24 mouse cellular contexts compared by ENCODE assay signal in the genomic region with DNA sequence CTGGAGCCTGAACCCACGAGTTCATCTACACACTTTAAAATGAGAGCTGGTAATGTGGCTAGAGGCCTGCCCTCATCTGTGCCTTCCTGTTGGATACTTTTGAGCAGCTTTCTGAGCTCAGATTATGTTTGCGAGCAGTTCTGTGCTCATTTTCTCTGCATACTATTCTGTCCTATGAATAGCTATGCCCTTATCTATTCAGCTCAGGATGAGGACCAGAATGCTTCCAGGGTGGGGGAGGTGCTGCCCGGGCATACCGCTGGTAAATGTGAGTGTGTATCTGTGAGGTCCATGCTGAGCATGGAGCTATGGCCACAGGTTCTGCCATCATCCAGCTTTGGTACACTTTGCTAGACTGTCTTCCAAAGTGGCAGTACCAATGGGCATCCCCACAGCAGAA. TPM values are rescaled to one million over a fixed set of nuclear protein-coding genes. Genes with fewer than 3 reads are reported as not detected.
DNase-seq lines count a peak whose midpoint lies in the region; ATAC-seq and TF ChIP-seq lines count a peak whose summit lies in the region.
"Had no signal": no experiment of that assay in that cellular context is flagged by ENCODE, and none has a peak within 500 bp of the region (broad histone marks: within the 10 kb centered on the region; RNA-seq: fewer than 3 reads in every experiment).

No protein-coding gene starts in this region.

- peak overlapping the region; percentile 11; the same call in 1 of the 2 replicates for H3K27ac ChIP-seq in heart, postnatal 0 days (ENCODE audit: low read depth)
- H3K27ac ChIP-seq in midbrain, postnatal 0 days (ENCODE audit: low read depth, low read length), result no peak overlapping the region
- H3K27ac ChIP-seq: embryonic facial prominence, embryonic 15.5 days; forebrain, embryonic 13.5 days; hindbrain, embryonic 14.5 days; kidney, embryonic 15.5 days; limb, embryonic 10.5 days had no signal

- H3K4me3 ChIP-seq in heart, postnatal 0 days (ENCODE audit: low read depth, low read length), result no peak overlapping the region
- no peak overlapping the region for H3K4me3 ChIP-seq in midbrain, postnatal 0 days (ENCODE audit: low read depth, low read length)
- H3K4me3 ChIP-seq: embryonic facial prominence, embryonic 15.5 days; forebrain, embryonic 13.5 days; kidney, embryonic 15.5 days; limb, embryonic 10.5 days had no signal

- no peak overlapping the region for H3K9ac ChIP-seq in heart, postnatal 0 days (replicated peaks; ENCODE audit: low read depth, low read length)
- H3K9ac ChIP-seq in midbrain, postnatal 0 days (replicated peaks; ENCODE audit: low read length, poor library complexity, severe bottlenecking), result no peak overlapping the region
- H3K9ac ChIP-seq: embryonic facial prominence, embryonic 15.5 days; forebrain, embryonic 13.5 days; hindbrain, embryonic 14.5 days; kidney, embryonic 15.5 days; lung, embryonic 14.5 days had no signal

- peaks cover 33% of the 10 kb centered on the region for H3K4me1 ChIP-seq in heart, postnatal 0 days (ENCODE audit: control insufficient read depth, insufficient read depth)
- no peaks in the 10 kb centered on the region for H3K4me1 ChIP-seq in midbrain, postnatal 0 days (ENCODE audit: insufficient read depth, low read length)

- DNase-seq in heart, postnatal 0 days (ENCODE audit: low spot score), result no peak
- no peak for DNase-seq in heart, postnatal 4 days
- peak; percentile 84 for DNase-seq in liver
- DNase-seq in midbrain, postnatal 0 days (ENCODE audit: low spot score), result no peak
- DNase-seq: cerebellum, adult 9-11 months; embryo, embryonic 11 days; lung, embryonic 14.5 days; lung, postnatal 4 days; midbrain, embryonic 14.5 days had no signal

- TF ChIP-seq EP300 in heart, postnatal 0 days (IDR thresholded peaks at IDR 0.05; ENCODE audit: low read depth), result no peak

- no peak for TF ChIP-seq CTCF in heart, postnatal 0 days (IDR thresholded peaks at IDR 0.05; ENCODE audit: low read depth)
- TF ChIP-seq CTCF in midbrain, postnatal 0 days (IDR thresholded peaks at IDR 0.05), result no peak

- WGBS in heart, postnatal 0 days, result 9% methylated on average over 4 of the region's 4 CpGs
- WGBS in midbrain, postnatal 0 days, result 76% methylated on average over 4 of the region's 4 CpGs

- peaks cover 68% of the 10 kb centered on the region for H3K36me3 ChIP-seq in heart, postnatal 0 days (replicated peaks; ENCODE audit: control insufficient read depth, insufficient read depth, low read length)
- 0 out of 2 replicates have a peak, but pooled peaks cover 2% of the 10 kb centered on the region for H3K36me3 ChIP-seq in midbrain, postnatal 0 days (ENCODE audit: insufficient read depth, low read length)
- H3K36me3 ChIP-seq: embryonic facial prominence, embryonic 15.5 days; limb, embryonic 10.5 days had no signal

- H3K4me2 ChIP-seq in heart, postnatal 0 days (ENCODE audit: low read depth, low read length), result peak overlapping the region; percentile 16; the same call in 1 of the 2 replicates
- H3K4me2 ChIP-seq in midbrain, postnatal 0 days (ENCODE audit: low read depth, low read length, poor library complexity, severe bottlenecking), result no peak overlapping the region
- H3K4me2 ChIP-seq: embryonic facial prominence, embryonic 15.5 days; forebrain, embryonic 13.5 days; hindbrain, embryonic 14.5 days; kidney, embryonic 15.5 days; lung, embryonic 14.5 days had no signal

- H3K9me3 ChIP-seq in heart, postnatal 0 days (replicated peaks; ENCODE audit: control insufficient read depth, low read length), result no peaks in the 10 kb centered on the region
- H3K9me3 ChIP-seq in midbrain, postnatal 0 days (ENCODE audit: low read length), result no peaks in the 10 kb centered on the region
- H3K9me3 ChIP-seq: embryonic facial prominence, embryonic 15.5 days; forebrain, embryonic 13.5 days; kidney, embryonic 15.5 days; limb, embryonic 10.5 days had no signal

- ATAC-seq in heart, postnatal 0 days (ENCODE audit: insufficient read depth, low read depth), result peak; percentile 61; the same call in 1 of the 2 replicates
- ATAC-seq in common myeloid progenitor, adult 5-6 weeks (replicated peaks; ENCODE audit: low read depth, poor library complexity, severe bottlenecking), result peak; percentile 39; the same call in 1 of the 2 replicates
- ATAC-seq in megakaryocyte progenitor cell, adult 5-6 weeks (replicated peaks; ENCODE audit: poor library complexity), result peak; percentile 73
- ATAC-seq in midbrain, postnatal 0 days (ENCODE audit: low FRiP score), result no peak
- ATAC-seq in inflammation-experienced regulatory T-cells, adult 6 months, result no peak
- ATAC-seq: forebrain, embryonic 13.5 days; intestine, embryonic 16.5 days had no signal

- no peaks in the 10 kb centered on the region for H3K27me3 ChIP-seq in heart, postnatal 0 days (ENCODE audit: control insufficient read depth, insufficient read depth, low read length)
- no peaks in the 10 kb centered on the region; the same call in 1 of the 2 replicates for H3K27me3 ChIP-seq in midbrain, postnatal 0 days (ENCODE audit: insufficient read depth, low read length)
- H3K27me3 ChIP-seq: embryonic facial prominence, embryonic 15.5 days; forebrain, embryonic 13.5 days; kidney, embryonic 15.5 days had no signal

RNA-seq across cellular contexts. Expression of a gene that starts 19.2 kb away (rescaled TPM):
- 60.1 and 79.0 TPM in 2 replicates for total RNA-seq in heart, postnatal 0 days (2014; rRNA removed; ENCODE audit: low replicate concordance)
- polyA plus RNA-seq in heart, postnatal 0 days (2015; fragmentation: Nextera tagmentation; extraction: Ambion mirVana), result 48.4 and 51.3 TPM in 2 replicates
- total RNA-seq in heart, postnatal 4 days (2021), result 10 to 100 TPM; 48.1 to 52.2 TPM
- 76.2 and 80.6 TPM in 2 replicates for total RNA-seq in common myeloid progenitor, adult 5-6 weeks (2017)
- total RNA-seq in megakaryocyte progenitor cell, adult 5-6 weeks (2015), result 71.2 and 72.0 TPM in 2 replicates
- total RNA-seq in megakaryocyte progenitor cell, adult 5-6 weeks (2017), result 131 and 167 TPM in 2 replicates
- total RNA-seq in midbrain, postnatal 0 days (2014; rRNA removed), result 21.9 and 24.9 TPM in 2 replicates
- 23.1 and 23.3 TPM in 2 replicates for polyA plus RNA-seq in midbrain, postnatal 0 days (2015; fragmentation: Nextera tagmentation; extraction: Ambion mirVana)
- polyA plus RNA-seq in inflammation-experienced regulatory T-cells, adult 6 months (2017; shearing (Covaris generic)), result 1 to 10 TPM; 1.7 to 4.9 (median 1.8) TPM

RNA-seq across cellular contexts. Expression of a gene that starts 49.9 kb away (rescaled TPM):
- not detected in 2 replicates for total RNA-seq in heart, postnatal 0 days (2014; rRNA removed; ENCODE audit: low replicate concordance)
- polyA plus RNA-seq in heart, postnatal 0 days (2015; fragmentation: Nextera tagmentation; extraction: Ambion mirVana), result not detected in 2 replicates
- not detected for total RNA-seq in heart, postnatal 4 days (2021)
- not detected in 2 replicates for total RNA-seq in common myeloid progenitor, adult 5-6 weeks (2017)
- total RNA-seq in megakaryocyte progenitor cell, adult 5-6 weeks (2015), result not detected in 2 replicates
- not detected in 2 replicates for total RNA-seq in megakaryocyte progenitor cell, adult 5-6 weeks (2017)
- not detected in 2 replicates for total RNA-seq in midbrain, postnatal 0 days (2014; rRNA removed)
- polyA plus RNA-seq in midbrain, postnatal 0 days (2015; fragmentation: Nextera tagmentation; extraction: Ambion mirVana), result not detected in 2 replicates
- not detected for polyA plus RNA-seq in inflammation-experienced regulatory T-cells, adult 6 months (2017; shearing (Covaris generic))
- total RNA-seq: adrenal gland, postnatal 4 days; ES-E14; gastrocnemius, postnatal 4 days; left cerebral cortex, adult 18-20 months had no signal
- polyA plus RNA-seq: embryonic facial prominence, embryonic 15.5 days; forebrain, embryonic 13.5 days; hindbrain, embryonic 14.5 days; intestine, embryonic 16.5 days; kidney, embryonic 15.5 days; limb, embryonic 10.5 days; lung, embryonic 14.5 days; midbrain, embryonic 14.5 days; small intestine, adult 2 months; stomach, embryonic 14.5 days had no signal

Comparison
In these comparisons a context has a peak if more than half of its experiments do, and no peak if none do; other contexts are left out.
1. ATAC-seq: peak in heart, postnatal 0 days (single experiment), common myeloid progenitor, adult 5-6 weeks (single experiment) and megakaryocyte progenitor cell, adult 5-6 weeks (single experiment); none in midbrain, postnatal 0 days (single experiment) and inflammation-experienced regulatory T-cells, adult 6 months (single experiment).